Mouse (Mus musculus) gastrocnemius, adult 2 months (tissue): Measurements from ENCODE around the gene Dusp14. TPM values are rescaled to one million over a fixed set of nuclear protein-coding genes. Genes with fewer than 3 reads are reported as not detected.
A peak's percentile ranks its signal among the peaks of the same experiment; 100 is the strongest.

Experiments used
- DNase-seq: peaks from one replicate; pipeline ENCODE4 v3.0.0; 2022
- H3K27ac ChIP-seq: fragments of 200-600 bp; 2 replicates; pipeline ENCODE4 v1.8.1; 2022; ENCODE audit warnings: mild to moderate bottlenecking
- H3K4me3 ChIP-seq: fragments of 200-600 bp; 2 replicates; pipeline ENCODE4 v1.8.1; 2022; ENCODE audit warnings: mild to moderate bottlenecking, moderate library complexity
- CTCF ChIP-seq: fragments of 200-600 bp; IDR thresholded peaks from 2 replicates; pipeline ENCODE4 v1.8.1; 2022; ENCODE audit warnings: antibody characterized with exemption, mild to moderate bottlenecking, moderate library complexity
- intact Hi-C: fragments of 180-260 bp; cut with DNase I; formaldehyde crosslinking; loops from one replicate; pipeline ENCODE4 v1.15.1; 2025
- long read RNA-seq, 2 experiments: library from polyadenylated mRNA; stranded (forward); transcript quantifications; one replicate each; pipeline ENCODE4 v2.0.0; 2021
- total RNA-seq, 2 experiments: library from RNA; stranded (reverse); gene quantifications; 2 replicates each; pipeline ENCODE4 v1.2.3; 2021

Dusp14 gene
- total RNA-seq: 1 to 10 TPM; 6.1 to 7.9 TPM
- long read RNA-seq, experiment 1, transcript Dusp14-202 (3 exons, 1,447 nt): major isoform, 9 of 10 reads
- long read RNA-seq, experiment 1, partial matches to known transcripts: 0 of 10 reads
- long read RNA-seq, experiment 1, other reads (novel, unspliced or antisense): 0 of 10 reads
- long read RNA-seq, experiment 2, partial matches to known transcripts: 0 of 5 reads
- long read RNA-seq, experiment 2, other reads (novel, unspliced or antisense): 0 of 5 reads

- peak within 1 kb of the TSS; percentile 92 for H3K27ac ChIP-seq
- H3K4me3 ChIP-seq: peak within 1 kb of the TSS; percentile 84
- no peak for DNase-seq
- intact Hi-C loops: loop anchor here (5.0 kb wide), 1 partner anchor 58 kb away; the partner anchor contains the start of genes Acaca and Tada2a
- TF ChIP-seq CTCF: no peak
Observed at GRCm38 (mm10) chr11:84069034-84069370, at the start of gene Dusp14. TSS of gene Dusp14 (minus strand) at chr11:84069261.

- H3K4me3 ChIP-seq: no peak overlapping the region
- no peak for DNase-seq
- H3K27ac ChIP-seq: no peak overlapping the region
- no peak for TF ChIP-seq CTCF
- intact Hi-C loops: no loop called here
Observed at GRCm38 (mm10) chr11:84117431-84117830, 48.4 kb upstream of the Dusp14 start.

- DNase-seq: no peak
- Histone ChIP-seq H3K4me3 (no peak overlapping the region), H3K27ac (no peak overlapping the region)
- intact Hi-C loops: no loop called here
- TF ChIP-seq CTCF: peak; percentile 52
Observed at GRCm38 (mm10) chr11:84116221-84116620, 47.2 kb upstream of the Dusp14 start.

- Histone ChIP-seq H3K4me3 (no peak overlapping the region), H3K27ac (0 out of 2 replicates have a peak overlapping the region, but pooled peaks have one; percentile 2)
- intact Hi-C loops: no loop called here
- no peak for TF ChIP-seq CTCF
- DNase-seq: peak; percentile 68
Observed at GRCm38 (mm10) chr11:84115646-84116045, 46.6 kb upstream of the Dusp14 start.

- intact Hi-C loops: no loop called here
- Histone ChIP-seq H3K4me3 (no peak overlapping the region), H3K27ac (peak overlapping the region; percentile 51; the same call in 1 of the 2 replicates)
- no peak for DNase-seq
- no peak for TF ChIP-seq CTCF
Observed at GRCm38 (mm10) chr11:84113623-84114022, 44.6 kb upstream of the Dusp14 start.

- DNase-seq: no peak
- intact Hi-C loops: no loop called here
- Histone ChIP-seq H3K4me3 (no peak overlapping the region), H3K27ac (no peak overlapping the region)
- no peak for TF ChIP-seq CTCF
Observed at GRCm38 (mm10) chr11:84107137-84107536, 38.1 kb upstream of the Dusp14 start.

- DNase-seq: no peak
- H3K4me3 ChIP-seq: no peak overlapping the region
- no peak overlapping the region for H3K27ac ChIP-seq
- TF ChIP-seq CTCF: no peak
- intact Hi-C loops: no loop called here
Observed at GRCm38 (mm10) chr11:84104036-84104435, 35.0 kb upstream of the Dusp14 start.

- intact Hi-C loops: no loop called here
- no peak for TF ChIP-seq CTCF
- Histone ChIP-seq H3K4me3 (no peak overlapping the region), H3K27ac (no peak overlapping the region)
- DNase-seq: no peak
Observed at GRCm38 (mm10) chr11:84101182-84101581, 32.1 kb upstream of the Dusp14 start.

- DNase-seq: no peak
- intact Hi-C loops: no loop called here
- no peak for TF ChIP-seq CTCF
- Histone ChIP-seq H3K27ac (peak overlapping the region; percentile 31; the same call in 1 of the 2 replicates), H3K4me3 (no peak overlapping the region)
Observed at GRCm38 (mm10) chr11:84097251-84097998, 28.4 kb upstream of the Dusp14 start.

- Histone ChIP-seq H3K27ac (no peak overlapping the region), H3K4me3 (no peak overlapping the region)
- TF ChIP-seq CTCF: no peak
- intact Hi-C loops: no loop called here
- no peak for DNase-seq
Observed at GRCm38 (mm10) chr11:84095084-84095483, 26.0 kb upstream of the Dusp14 start.

- no peak for TF ChIP-seq CTCF
- Histone ChIP-seq H3K27ac (no peak overlapping the region), H3K4me3 (no peak overlapping the region)
- no peak for DNase-seq
- intact Hi-C loops: no loop called here
Observed at GRCm38 (mm10) chr11:84090572-84090971, 21.5 kb upstream of the Dusp14 start.

- no peak for DNase-seq
- no peak for TF ChIP-seq CTCF
- intact Hi-C loops: no loop called here
- Histone ChIP-seq H3K27ac (no peak overlapping the region), H3K4me3 (no peak overlapping the region)
Observed at GRCm38 (mm10) chr11:84081901-84082300, 12.8 kb upstream of the Dusp14 start.

GRCm38 (mm10) chr11:84080327-84080726, 11.3 kb upstream of the Dusp14 start:
- no peak for DNase-seq
- Histone ChIP-seq H3K4me3 (no peak overlapping the region), H3K27ac (peak overlapping the region; percentile 83; the same call in 1 of the 2 replicates)
- no peak for TF ChIP-seq CTCF
- intact Hi-C loops: no loop called here
